Mouse (Mus musculus) mesoderm, embryonic 11.5 days (tissue): Measurements from ENCODE around the gene Atp5s.

Experiments
- DNase-seq: peaks from one replicate; pipeline ENCODE4 v3.0.0-alpha.2; 2012; ENCODE audit warnings: low read depth, low spot score

Gene Atp5s

GRCm38 (mm10) chr12:69732221-69732620, 7.5 kb downstream of the Atp5s start:
- DNase-seq = no peak

- peak; percentile 49 for DNase-seq
Measured at GRCm38 (mm10) chr12:69733518-69733917, 8.8 kb downstream of the Atp5s start.

GRCm38 (mm10) chr12:69733923-69734322, 9.2 kb downstream of the Atp5s start:
- DNase-seq = no peak

GRCm38 (mm10) chr12:69741965-69742364, 17.2 kb downstream of the Atp5s start:
- DNase-seq = no peak

GRCm38 (mm10) chr12:69744138-69744537, 19.4 kb downstream of the Atp5s start:
- DNase-seq = no peak

GRCm38 (mm10) chr12:69751864-69752341, 27.2 kb downstream of the Atp5s start:
- peak; percentile 66 for DNase-seq

- no peak for DNase-seq
Measured at GRCm38 (mm10) chr12:69753936-69754335, 29.2 kb downstream of the Atp5s start.

GRCm38 (mm10) chr12:69756015-69756414, 31.3 kb downstream of the Atp5s start:
- no peak for DNase-seq

GRCm38 (mm10) chr12:69757418-69758141, 32.8 kb downstream of the Atp5s start:
- DNase-seq = peak; percentile 75

- DNase-seq = peak; percentile 61
Measured at GRCm38 (mm10) chr12:69758221-69759185, 33.8 kb downstream of the Atp5s start.

GRCm38 (mm10) chr12:69759267-69759885, 34.6 kb downstream of the Atp5s start:
- DNase-seq = no peak

GRCm38 (mm10) chr12:69760014-69760413, 35.3 kb downstream of the Atp5s start:
- no peak for DNase-seq

GRCm38 (mm10) chr12:69760743-69761406, 36.1 kb downstream of the Atp5s start:
- no peak for DNase-seq

- DNase-seq = no peak
Measured at GRCm38 (mm10) chr12:69761603-69762002, 36.9 kb downstream of the Atp5s start.

- no peak for DNase-seq
Measured at GRCm38 (mm10) chr12:69765543-69765942, 40.8 kb downstream of the Atp5s start.

- DNase-seq = no peak
Measured at GRCm38 (mm10) chr12:69766185-69766904, 41.6 kb downstream of the Atp5s start.

GRCm38 (mm10) chr12:69767476-69768258, 42.9 kb downstream of the Atp5s start:
- no peak for DNase-seq

- no peak for DNase-seq
Measured at GRCm38 (mm10) chr12:69768841-69769240, 44.1 kb downstream of the Atp5s start.

GRCm38 (mm10) chr12:69776607-69777340, 52.0 kb downstream of the Atp5s start:
- no peak for DNase-seq
